Mouse (Mus musculus): ENCODE results near the gene Efcab9. TPM values are rescaled to one million over a fixed set of nuclear protein-coding genes. Genes with fewer than 3 reads are reported as not detected.

Efcab9 gene
- polyA plus RNA-seq, 1 experiment from 2014 or later, result 0.56 TPM

DNA sequence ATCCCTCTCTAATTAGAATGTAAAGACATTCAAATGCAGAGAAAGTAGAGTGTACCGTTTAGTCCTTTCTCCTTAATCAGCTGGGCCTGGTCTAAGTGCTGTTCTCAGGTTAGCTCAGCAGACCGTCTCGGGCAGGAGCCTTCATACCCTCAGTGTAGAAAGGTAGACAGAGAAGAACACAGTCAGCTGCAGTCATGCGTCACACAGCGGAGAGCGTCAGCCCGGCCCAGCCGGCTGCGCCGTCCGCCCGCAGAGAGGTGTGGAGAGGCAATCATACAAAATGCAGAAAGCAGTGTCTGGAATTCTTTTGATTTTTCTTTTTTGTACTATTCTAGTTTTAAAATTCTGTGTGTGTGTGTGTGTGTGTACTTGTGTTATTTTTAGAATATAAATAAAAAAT lies 13.7 kb upstream of the Efcab9 start:
- no peak for ATAC-seq
- H3K4me2 ChIP-seq, result no peak overlapping the region
- no peak overlapping the region for H3K4me3 ChIP-seq
- peaks cover 63% of the 10 kb centered on the region for H3K4me1 ChIP-seq
- no peaks in the 10 kb centered on the region for H3K27me3 ChIP-seq (replicated peaks)
- peaks cover 16% of the 10 kb centered on the region for H3K36me3 ChIP-seq
- H3K9me3 ChIP-seq (replicated peaks), result no peaks in the 10 kb centered on the region
- H3K27ac ChIP-seq, result 0 out of 2 replicates have a peak overlapping the region, but pooled peaks have one; percentile 22
- H3K9ac ChIP-seq, result no peak overlapping the region
- 90% methylated on average over 12 of the region's 12 CpGs for WGBS (ENCODE audit: insufficient replicate concordance)

DNA sequence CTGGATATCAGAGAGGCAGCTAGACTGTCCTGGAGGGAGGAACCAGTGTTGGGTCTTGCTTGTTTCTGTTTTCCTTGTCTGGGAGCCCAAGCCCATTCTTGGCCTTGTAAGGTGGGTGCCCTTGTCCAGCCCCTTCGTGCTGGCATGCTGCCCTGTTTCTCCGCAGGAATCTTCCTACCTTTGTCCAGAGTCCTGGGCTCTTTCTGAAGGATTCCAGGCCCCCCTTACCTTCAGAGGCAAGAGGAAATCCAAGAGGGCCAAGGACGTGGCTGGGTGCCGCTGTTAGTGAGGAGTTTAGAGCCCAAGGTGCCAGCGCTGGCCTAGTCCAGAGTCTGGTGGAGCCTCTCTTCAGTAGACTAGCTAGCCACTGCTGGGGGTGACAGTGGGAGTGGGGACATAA lies 12.6 kb upstream of the Efcab9 start:
- H3K36me3 ChIP-seq, result peaks cover 16% of the 10 kb centered on the region
- peak overlapping the region; percentile 98 for H3K27ac ChIP-seq
- 96% methylated on average over 5 of the region's 5 CpGs for WGBS (ENCODE audit: insufficient replicate concordance)
- H3K4me1 ChIP-seq, result peaks cover 70% of the 10 kb centered on the region
- peak overlapping the region; percentile 77 for H3K9ac ChIP-seq
- no peak for ATAC-seq
- no peaks in the 10 kb centered on the region for H3K27me3 ChIP-seq (replicated peaks)
- H3K4me3 ChIP-seq, result no peak overlapping the region
- peak overlapping the region; percentile 87 for H3K4me2 ChIP-seq
- H3K9me3 ChIP-seq (replicated peaks), result no peaks in the 10 kb centered on the region

DNA sequence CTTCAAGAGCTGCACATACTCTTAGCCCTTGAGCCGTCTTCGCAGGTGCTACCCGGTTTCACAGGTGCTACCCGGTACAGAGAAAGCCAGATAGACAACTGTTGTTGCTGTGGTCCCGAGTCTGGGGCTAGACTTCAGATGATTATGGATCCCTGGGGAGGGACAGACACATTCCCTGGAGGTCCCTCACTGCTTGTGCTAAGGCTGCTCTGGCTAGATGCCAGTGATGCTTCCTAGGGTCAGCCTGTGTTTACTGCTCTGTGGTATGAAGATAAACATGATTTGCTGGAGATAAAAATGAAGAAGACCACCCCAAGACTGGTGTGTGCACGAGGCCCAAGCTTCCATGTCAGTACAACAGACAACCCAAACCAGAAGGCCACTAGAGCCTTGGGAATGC lies 12.2 kb upstream of the Efcab9 start:
- Histone ChIP-seq H3K27ac (peak overlapping the region; percentile 98), H3K9ac (peak overlapping the region; percentile 77), H3K36me3 (peaks cover 16% of the 10 kb centered on the region), H3K4me2 (peak overlapping the region; percentile 87), H3K4me1 (peaks cover 74% of the 10 kb centered on the region), H3K4me3 (peak overlapping the region; percentile 52; the same call in 1 of the 2 replicates), H3K9me3 (replicated peaks) (no peaks in the 10 kb centered on the region), H3K27me3 (replicated peaks) (no peaks in the 10 kb centered on the region)
- WGBS (ENCODE audit: insufficient replicate concordance), result 71% methylated on average over 6 of the region's 6 CpGs
- no peak for ATAC-seq

DNA sequence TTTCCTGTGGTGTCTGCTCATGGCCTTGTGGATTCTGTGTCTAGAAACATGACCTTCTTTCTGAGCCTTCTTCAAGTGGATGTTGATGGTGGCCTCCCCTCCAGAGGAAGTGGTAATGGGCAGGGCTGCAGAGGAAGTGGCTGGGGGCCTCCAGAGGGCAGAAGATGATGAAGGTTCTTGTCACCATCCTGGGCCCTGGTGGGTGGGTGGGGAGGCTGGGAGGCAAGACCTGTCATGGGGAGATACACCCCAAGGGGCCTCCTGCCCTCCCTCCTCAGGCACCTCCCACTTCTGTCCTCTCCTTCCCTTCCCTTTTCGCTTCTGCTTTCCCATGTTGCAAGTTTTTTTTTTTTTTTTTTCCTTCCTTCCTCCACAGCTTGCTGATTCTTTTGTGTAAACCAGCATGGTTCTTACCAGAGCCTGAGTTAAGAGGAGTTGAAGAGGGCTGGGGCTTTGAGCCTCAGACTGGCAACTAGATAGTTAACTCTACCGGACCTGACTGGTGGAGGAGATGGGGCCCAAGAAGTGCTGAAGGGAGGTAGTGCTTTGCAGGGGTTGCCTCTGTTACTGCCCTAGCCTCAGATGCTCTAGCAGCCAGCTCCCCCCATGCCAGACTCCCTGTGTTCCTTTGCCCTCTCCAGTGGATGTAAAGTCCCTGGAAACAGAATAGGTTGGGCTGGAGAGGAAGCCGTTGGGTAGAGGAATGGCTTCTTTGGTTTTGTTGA lies 11.0 kb upstream of the Efcab9 start:
- peak overlapping the region; percentile 87 for H3K4me2 ChIP-seq
- no peaks in the 10 kb centered on the region for H3K9me3 ChIP-seq (replicated peaks)
- peak overlapping the region; percentile 77 for H3K9ac ChIP-seq
- H3K4me3 ChIP-seq, result peak overlapping the region; percentile 52
- peaks cover 16% of the 10 kb centered on the region for H3K36me3 ChIP-seq
- peak; percentile 98 for ATAC-seq
- H3K27ac ChIP-seq, result peak overlapping the region; percentile 98
- peaks cover 80% of the 10 kb centered on the region for H3K4me1 ChIP-seq
- 8% methylated on average over 3 of the region's 3 CpGs for WGBS (ENCODE audit: insufficient replicate concordance)
- no peaks in the 10 kb centered on the region for H3K27me3 ChIP-seq (replicated peaks)

DNA sequence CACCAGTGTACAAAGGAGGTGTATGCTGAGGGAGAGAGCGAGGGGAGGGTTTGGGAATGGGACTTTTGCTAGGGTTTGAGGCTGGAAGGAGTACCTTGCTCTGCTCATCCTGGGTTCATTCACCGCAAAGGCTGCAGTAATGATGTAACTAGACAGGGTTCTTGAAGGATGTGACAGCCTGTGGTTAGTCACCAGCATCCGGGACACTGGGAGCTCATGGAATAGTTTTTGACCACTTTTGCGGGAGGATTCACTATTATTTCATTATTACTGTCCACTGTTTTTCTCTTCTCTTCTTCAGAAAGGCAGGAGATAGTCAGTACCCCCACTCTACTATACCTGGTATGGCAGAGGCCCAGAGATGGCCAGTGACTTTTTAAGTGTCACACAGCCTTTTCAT lies 10.3 kb upstream of the Efcab9 start:
- Histone ChIP-seq H3K4me1 (peaks cover 82% of the 10 kb centered on the region), H3K4me3 (peak overlapping the region; percentile 52), H3K9ac (peak overlapping the region; percentile 77), H3K4me2 (peak overlapping the region; percentile 87), H3K27ac (peak overlapping the region; percentile 98), H3K9me3 (replicated peaks) (no peaks in the 10 kb centered on the region), H3K36me3 (peaks cover 16% of the 10 kb centered on the region), H3K27me3 (replicated peaks) (no peaks in the 10 kb centered on the region)
- 36% methylated on average over 4 of the region's 4 CpGs for WGBS (ENCODE audit: insufficient replicate concordance)
- ATAC-seq, result no peak

DNA sequence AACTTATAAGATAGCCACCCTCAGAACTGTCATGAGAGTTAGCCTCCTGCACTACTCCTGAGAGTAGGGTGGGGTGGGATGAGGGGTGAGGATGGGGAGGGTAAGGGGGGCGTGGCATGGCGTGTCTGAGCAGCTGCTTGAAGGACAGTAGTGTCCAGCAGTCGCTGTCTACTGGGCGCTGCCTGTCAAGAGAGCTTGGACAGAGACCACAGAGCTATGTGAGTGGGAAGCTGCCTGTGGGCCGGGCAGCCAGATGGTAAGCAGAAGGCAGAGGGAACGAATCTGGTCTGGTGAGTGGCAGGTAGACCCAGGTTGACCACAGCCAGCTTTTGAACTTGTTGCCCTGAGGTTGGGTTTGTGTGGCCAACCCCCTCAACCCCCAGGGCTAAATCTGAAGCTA lies 8.6 kb upstream of the Efcab9 start:
- H3K9me3 ChIP-seq (replicated peaks), result no peaks in the 10 kb centered on the region
- ATAC-seq, result no peak
- H3K4me2 ChIP-seq, result no peak overlapping the region
- peak overlapping the region; percentile 98 for H3K27ac ChIP-seq
- H3K9ac ChIP-seq, result no peak overlapping the region
- peaks cover 14% of the 10 kb centered on the region for H3K36me3 ChIP-seq
- peaks cover 95% of the 10 kb centered on the region for H3K4me1 ChIP-seq
- H3K4me3 ChIP-seq, result no peak overlapping the region
- WGBS (ENCODE audit: insufficient replicate concordance), result 50% methylated on average over 6 of the region's 6 CpGs
- no peaks in the 10 kb centered on the region for H3K27me3 ChIP-seq (replicated peaks)

DNA sequence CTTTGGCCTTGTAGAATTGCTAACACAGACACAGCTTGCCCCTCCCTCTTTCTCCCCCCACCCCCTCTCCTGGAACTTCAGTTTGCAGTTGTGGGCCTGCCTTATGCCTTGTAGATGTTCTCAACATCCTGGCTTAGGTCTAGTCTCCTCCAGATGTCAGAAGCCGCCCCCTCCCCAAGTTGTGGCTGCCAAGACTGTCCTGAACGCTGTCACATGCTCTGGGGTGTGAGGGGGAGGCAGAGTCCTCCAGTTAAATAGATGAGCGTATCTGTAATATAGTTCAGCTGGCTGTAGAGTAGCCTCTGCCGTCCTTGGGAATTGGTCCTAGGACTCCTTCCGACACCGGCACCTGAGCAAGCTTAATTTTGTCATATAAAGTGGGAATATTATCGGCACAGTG lies 7.8 kb upstream of the Efcab9 start:
- peak overlapping the region; percentile 98 for H3K27ac ChIP-seq
- H3K4me2 ChIP-seq, result no peak overlapping the region
- H3K36me3 ChIP-seq, result peaks cover 14% of the 10 kb centered on the region
- no peak for ATAC-seq
- H3K9ac ChIP-seq, result no peak overlapping the region; the same call in 1 of the 2 replicates
- WGBS (ENCODE audit: insufficient replicate concordance), result 76% methylated on average over 7 of the region's 7 CpGs
- H3K4me1 ChIP-seq, result peaks cover 99% of the 10 kb centered on the region
- no peaks in the 10 kb centered on the region for H3K27me3 ChIP-seq (replicated peaks)
- no peaks in the 10 kb centered on the region for H3K9me3 ChIP-seq (replicated peaks)
- no peak overlapping the region for H3K4me3 ChIP-seq

DNA sequence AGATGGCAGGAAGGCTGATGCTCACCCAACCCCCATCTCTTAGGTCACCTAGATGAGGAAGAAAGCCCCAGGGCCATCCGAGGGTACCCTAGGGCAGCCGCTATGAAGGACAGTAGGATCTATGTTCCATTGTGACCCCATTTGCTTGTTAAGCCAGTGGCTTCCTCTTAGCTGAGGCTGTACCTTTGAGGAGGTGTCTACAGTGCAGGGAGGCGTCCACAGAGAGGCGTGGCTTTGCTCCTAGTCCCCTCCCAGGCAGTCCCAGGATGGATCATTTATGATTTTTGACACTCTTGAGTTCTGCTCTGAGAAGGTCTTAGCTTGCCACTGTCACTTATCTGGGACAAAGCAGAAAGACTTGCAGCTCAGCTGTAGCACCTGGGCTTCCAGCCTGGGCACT lies 7.0 kb upstream of the Efcab9 start:
- ATAC-seq, result peak; percentile 19; the same call in 1 of the 2 replicates
- peak overlapping the region; percentile 14; the same call in 1 of the 2 replicates for H3K9ac ChIP-seq
- peak overlapping the region; percentile 25 for H3K4me2 ChIP-seq
- no peak overlapping the region for H3K4me3 ChIP-seq
- H3K9me3 ChIP-seq (replicated peaks), result no peaks in the 10 kb centered on the region
- no peaks in the 10 kb centered on the region for H3K27me3 ChIP-seq (replicated peaks)
- H3K36me3 ChIP-seq, result peaks cover 5% of the 10 kb centered on the region; the same call in 1 of the 2 replicates
- H3K27ac ChIP-seq, result peak overlapping the region; percentile 98
- 46% methylated on average over 4 of the region's 4 CpGs for WGBS (ENCODE audit: insufficient replicate concordance)
- H3K4me1 ChIP-seq, result peaks cover 99% of the 10 kb centered on the region

DNA sequence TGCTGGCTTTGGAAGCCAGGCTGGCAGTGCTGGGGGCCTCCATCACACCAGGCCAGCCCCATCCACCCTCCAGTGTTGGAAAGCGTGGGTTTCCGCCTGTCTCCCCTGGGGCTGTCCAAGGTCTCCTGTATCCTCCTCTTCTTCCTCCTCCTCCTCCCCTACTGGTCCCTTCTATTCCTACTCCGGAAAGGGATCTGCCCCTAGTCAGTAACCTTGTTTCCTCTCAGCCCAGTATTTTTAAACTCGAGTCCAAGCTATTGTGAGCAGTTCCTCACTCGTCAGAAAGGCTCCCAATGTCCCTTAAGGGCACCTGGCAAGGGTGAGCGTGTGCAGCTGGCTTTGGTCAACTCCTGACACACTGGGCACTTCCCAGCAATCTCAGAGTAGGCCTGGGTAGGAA lies 6.6 kb upstream of the Efcab9 start:
- Histone ChIP-seq H3K4me2 (peak overlapping the region; percentile 25), H3K9me3 (replicated peaks) (no peaks in the 10 kb centered on the region), H3K27ac (peak overlapping the region; percentile 98), H3K4me1 (peaks cover 99% of the 10 kb centered on the region), H3K27me3 (replicated peaks) (no peaks in the 10 kb centered on the region), H3K9ac (peak overlapping the region; percentile 14; the same call in 1 of the 2 replicates), H3K36me3 (peaks cover 3% of the 10 kb centered on the region; the same call in 1 of the 2 replicates), H3K4me3 (no peak overlapping the region)
- ATAC-seq, result no peak
- WGBS (ENCODE audit: insufficient replicate concordance), result 53% methylated on average over 6 of the region's 6 CpGs

DNA sequence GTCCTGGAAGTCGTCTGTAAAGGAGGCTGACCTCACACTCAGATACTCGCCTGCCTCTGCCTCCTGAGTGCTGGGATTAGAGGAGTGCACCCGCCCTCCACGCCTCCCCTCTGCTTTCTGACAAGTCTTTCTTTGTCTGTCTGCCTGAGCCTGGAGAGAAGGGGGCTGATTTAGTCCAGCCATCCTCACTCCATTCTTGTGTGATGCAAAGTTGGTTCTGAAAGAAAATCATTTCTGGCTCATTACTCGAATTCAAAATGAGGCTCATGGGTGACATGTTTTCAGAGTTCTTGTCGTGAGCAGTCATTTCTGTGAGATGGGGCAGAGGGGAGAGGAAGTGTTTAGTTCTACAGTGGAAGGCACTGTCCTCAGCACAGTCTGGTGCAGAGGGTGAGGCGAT lies 5.1 kb upstream of the Efcab9 start:
- no peak overlapping the region for H3K27ac ChIP-seq
- H3K4me1 ChIP-seq, result peaks cover 90% of the 10 kb centered on the region
- no peaks in the 10 kb centered on the region for H3K9me3 ChIP-seq (replicated peaks)
- no peak overlapping the region for H3K4me2 ChIP-seq
- H3K4me3 ChIP-seq, result no peak overlapping the region
- no peak overlapping the region for H3K9ac ChIP-seq
- H3K36me3 ChIP-seq, result peaks cover 3% of the 10 kb centered on the region; the same call in 1 of the 2 replicates
- no peak for ATAC-seq
- 54% methylated on average over 7 of the region's 7 CpGs for WGBS (ENCODE audit: insufficient replicate concordance)
- H3K27me3 ChIP-seq (replicated peaks), result no peaks in the 10 kb centered on the region

DNA sequence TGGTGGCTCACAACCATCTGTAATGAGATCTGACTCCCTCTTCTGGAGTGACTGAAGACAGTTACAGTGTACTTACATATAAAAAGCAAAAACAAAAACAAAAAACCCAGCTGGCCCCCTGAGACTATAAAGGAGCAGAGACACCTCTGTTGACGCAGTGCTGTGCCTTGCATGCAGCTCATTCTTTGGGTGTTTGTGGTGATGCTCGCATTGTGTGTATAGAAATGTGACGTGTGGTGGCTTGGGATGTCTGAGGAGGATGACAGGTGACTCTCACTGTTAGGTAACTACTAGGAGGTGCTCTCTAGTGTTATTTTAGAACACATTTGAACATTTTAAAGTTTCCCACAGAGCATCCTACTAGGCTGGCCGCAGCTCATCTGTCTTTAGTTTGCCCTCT lies 3.8 kb upstream of the Efcab9 start:
- Histone ChIP-seq H3K36me3 (peaks cover 3% of the 10 kb centered on the region; the same call in 1 of the 2 replicates), H3K4me3 (no peak overlapping the region), H3K4me2 (peak overlapping the region; percentile 99), H3K27ac (no peak overlapping the region), H3K4me1 (peaks cover 89% of the 10 kb centered on the region), H3K27me3 (replicated peaks) (0 out of 2 replicates have a peak, but pooled peaks cover 4% of the 10 kb centered on the region), H3K9me3 (replicated peaks) (no peaks in the 10 kb centered on the region), H3K9ac (no peak overlapping the region)
- WGBS (ENCODE audit: insufficient replicate concordance), result 89% methylated on average over 4 of the region's 4 CpGs
- ATAC-seq, result no peak

DNA sequence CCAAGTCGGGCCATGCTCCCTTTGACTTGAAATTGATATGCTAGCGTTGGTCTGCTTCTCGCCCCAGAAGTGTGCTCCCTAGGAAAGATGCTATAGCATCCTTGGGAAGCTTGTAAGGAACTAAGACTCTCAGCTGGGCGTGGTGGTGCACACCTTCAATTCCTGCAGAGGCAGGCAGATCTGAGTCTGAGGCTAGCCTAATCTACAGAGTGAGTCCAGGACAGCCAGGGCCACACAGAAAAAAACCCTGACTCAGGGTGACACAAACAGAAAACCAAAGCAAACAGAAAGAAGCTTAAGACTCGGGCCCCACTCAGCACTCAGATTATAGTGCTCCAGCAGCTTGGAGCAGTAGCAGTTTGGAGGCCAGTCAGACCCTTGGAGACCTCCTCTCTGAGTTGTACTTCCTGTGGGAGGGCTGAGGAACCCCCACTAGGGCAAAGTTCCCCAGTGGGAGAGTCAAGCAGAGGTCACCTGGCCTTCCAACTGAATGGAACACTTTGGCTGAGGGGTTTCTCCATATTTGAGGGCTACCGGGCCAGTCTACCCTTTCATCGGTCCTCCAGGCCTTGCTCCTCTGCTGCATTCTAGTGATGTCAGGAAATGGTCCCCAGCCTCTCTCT lies 2.7 kb upstream of the Efcab9 start:
- peak overlapping the region; percentile 99 for H3K4me2 ChIP-seq
- H3K9ac ChIP-seq, result peak overlapping the region; percentile 85
- H3K27me3 ChIP-seq (replicated peaks), result 0 out of 2 replicates have a peak, but pooled peaks cover 4% of the 10 kb centered on the region
- ATAC-seq, result peak; percentile 22; the same call in 1 of the 2 replicates
- WGBS (ENCODE audit: insufficient replicate concordance), result 51% methylated on average over 7 of the region's 7 CpGs
- H3K9me3 ChIP-seq (replicated peaks), result no peaks in the 10 kb centered on the region
- peaks cover 3% of the 10 kb centered on the region; the same call in 1 of the 2 replicates for H3K36me3 ChIP-seq
- H3K4me3 ChIP-seq, result peak overlapping the region; percentile 77
- H3K4me1 ChIP-seq, result peaks cover 81% of the 10 kb centered on the region
- H3K27ac ChIP-seq, result peak overlapping the region; percentile 68

All from liver, embryonic 12.5 days (tissue).